Mouse (Mus musculus): ENCODE measurements around the gene Cln3.
A peak's percentile ranks its signal among the peaks of the same experiment; 100 is the strongest.

Cln3 gene

DNA sequence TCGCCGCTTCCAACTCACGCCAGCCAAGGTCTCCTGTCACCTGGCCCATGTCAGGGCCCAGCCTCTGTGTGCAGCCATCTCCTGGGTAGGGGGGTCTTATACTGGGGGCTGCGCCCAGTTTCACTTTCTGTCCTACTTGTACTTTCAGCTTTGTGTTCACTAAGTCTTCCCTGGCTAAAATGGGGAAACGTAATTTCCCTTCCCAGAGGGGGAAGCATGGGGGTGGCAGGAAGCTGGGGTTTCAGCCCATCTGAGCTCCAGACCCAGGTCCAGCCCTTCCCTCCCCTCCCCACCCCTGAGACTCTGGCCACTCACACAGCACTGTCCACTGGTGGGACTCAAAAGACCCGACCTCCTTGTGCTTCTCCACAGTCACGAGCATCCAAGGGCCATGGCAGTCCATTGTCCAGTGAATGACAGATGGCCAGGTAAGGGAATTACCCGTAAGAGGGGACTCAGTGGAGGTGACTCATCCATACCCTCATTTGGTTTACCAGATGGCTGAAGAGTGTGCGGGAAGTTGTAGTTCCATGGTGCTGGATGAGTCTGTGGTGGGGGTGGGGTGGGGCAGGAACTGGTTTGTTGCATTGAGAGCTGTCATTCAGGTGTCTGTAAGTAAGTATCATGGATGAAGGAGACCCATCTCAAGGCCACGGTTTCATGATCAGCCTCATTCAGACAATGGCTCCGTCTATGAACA, 9.4 kb upstream of the Cln3 start, which contains the start of gene Il27:
Il27 (minus strand) TSS at position 80 of the 700 bp plus-strand sequence.
- no peak for DNase-seq (ENCODE audit: low spot score in 2 of 2)

GRCm38 (mm10) chr7:126587779-126588178, 2.2 kb upstream of the Cln3 start:
- DNase-seq (ENCODE audit: low spot score in 2 of 2), result no peak

GRCm38 (mm10) chr7:126586839-126587238, 1.2 kb upstream of the Cln3 start:
- DNase-seq (ENCODE audit: low spot score in 2 of 2), result no peak

- DNase-seq (ENCODE audit: low spot score in 2 of 2), result peak; percentile 20 to 24
Measured at GRCm38 (mm10) chr7:126584506-126584977, 1.1 kb downstream of the Cln3 start, which contains the start of gene Apobr. TSS of gene Apobr (plus strand) at chr7:126584942.

GRCm38 (mm10) chr7:126583761-126584160, 1.9 kb downstream of the Cln3 start:
- DNase-seq (ENCODE audit: low spot score in 2 of 2), result no peak

- DNase-seq (ENCODE audit: low spot score in 2 of 2), result peak; percentile 83
Measured at GRCm38 (mm10) chr7:126583251-126583709, 2.3 kb downstream of the Cln3 start.

- peak in 1 of 2 experiments; percentile 29 for DNase-seq (ENCODE audit: low spot score in 2 of 2)
Measured at GRCm38 (mm10) chr7:126582759-126583158, 2.9 kb downstream of the Cln3 start.

- DNase-seq (ENCODE audit: low spot score in 2 of 2), result no peak
Measured at GRCm38 (mm10) chr7:126581661-126582060, 4.0 kb downstream of the Cln3 start.

- DNase-seq (ENCODE audit: low spot score in 2 of 2), result peak; percentile 13 to 65
Measured at GRCm38 (mm10) chr7:126579172-126579571, 6.4 kb downstream of the Cln3 start.

- peak; percentile 27 to 65 for DNase-seq (ENCODE audit: low spot score in 2 of 2)
Measured at GRCm38 (mm10) chr7:126576946-126577345, 8.7 kb downstream of the Cln3 start.

DNA sequence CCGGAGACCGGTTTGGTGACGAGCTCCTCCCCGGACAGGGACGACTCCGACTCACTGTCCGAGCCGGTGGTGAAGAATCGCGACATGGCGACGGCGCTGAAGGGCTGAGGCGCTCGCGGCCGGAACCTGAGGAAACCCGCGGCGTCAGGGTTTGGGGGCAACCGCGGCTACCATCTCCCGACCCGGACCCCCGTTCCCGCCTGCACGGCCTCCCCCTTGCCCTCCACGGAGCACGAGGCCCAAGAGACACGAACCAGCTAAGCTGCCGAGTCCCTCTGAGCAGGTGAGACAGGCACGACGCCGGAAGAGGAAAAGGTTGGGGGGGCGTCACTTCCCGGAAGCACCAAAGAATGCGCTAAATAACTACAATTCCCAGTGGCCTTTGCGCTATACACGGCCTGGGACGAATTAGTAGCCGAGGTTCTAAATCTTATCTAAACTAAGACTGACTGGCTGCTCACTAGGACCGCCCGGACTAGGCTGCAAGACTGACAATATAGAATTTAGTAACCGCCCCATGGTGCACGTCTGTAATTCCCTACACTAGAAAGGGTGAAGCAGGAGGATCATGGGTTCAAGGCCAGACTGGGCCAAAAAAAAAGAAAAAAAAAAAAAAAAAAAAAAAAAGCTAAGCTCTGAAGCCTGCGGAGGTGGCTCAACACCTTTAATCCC, 19.4 kb downstream of the Cln3 start, which contains the start of gene Eif3c:
Eif3c (minus strand) TSS at position 318 of the 672 bp plus-strand sequence.
- DNase-seq (ENCODE audit: low spot score in 2 of 2), result peak; percentile 64 to 79

- no peak for DNase-seq (ENCODE audit: low spot score in 2 of 2)
Measured at GRCm38 (mm10) chr7:126565693-126566092, 19.9 kb downstream of the Cln3 start.

GRCm38 (mm10) chr7:126556635-126557034, 29.0 kb downstream of the Cln3 start:
- no peak for DNase-seq (ENCODE audit: low spot score in 2 of 2)

DNA sequence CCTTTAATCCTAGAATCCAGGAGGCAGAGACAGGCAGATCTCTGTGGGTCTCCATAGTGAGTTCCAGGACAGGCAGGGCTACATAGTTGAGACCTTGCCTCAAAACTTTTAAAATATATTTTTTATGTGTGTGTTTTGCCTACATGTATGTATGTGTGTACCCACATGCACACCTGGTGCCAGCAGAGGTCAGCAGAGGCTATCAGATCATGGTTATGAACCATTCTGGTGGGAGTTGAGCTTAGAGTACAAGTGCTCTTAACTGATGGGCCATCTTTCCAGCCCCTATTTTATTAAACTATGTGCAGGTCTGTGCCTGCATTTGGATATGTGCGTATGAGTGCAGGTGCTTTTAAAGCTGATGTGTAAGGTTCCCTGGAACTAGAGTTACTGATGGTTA, 30.8 kb downstream of the Cln3 start:
- DNase-seq (ENCODE audit: low spot score in 2 of 2), result peak in 1 of 2 experiments; percentile 20

DNA sequence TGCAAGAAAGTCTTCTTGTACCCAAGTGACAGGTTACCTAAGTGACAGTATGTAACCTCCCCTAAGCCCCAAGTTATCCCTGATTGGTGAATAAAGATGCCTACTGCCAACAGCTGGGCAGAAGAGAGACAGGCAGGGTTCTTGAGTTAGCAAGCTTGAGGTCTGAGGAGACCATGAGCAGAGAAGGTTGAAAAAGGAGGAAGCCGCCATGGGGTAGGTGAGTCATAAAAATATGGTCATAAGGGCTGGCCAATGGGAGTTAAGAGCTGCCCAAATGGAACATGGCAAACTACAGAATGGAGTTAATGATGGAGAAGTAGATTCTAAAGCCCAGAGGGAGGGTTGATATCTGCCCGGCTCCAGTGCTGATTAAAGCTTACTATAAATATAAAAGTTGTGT, 40.0 kb downstream of the Cln3 start:
- no peak for DNase-seq (ENCODE audit: low spot score in 2 of 2)

GRCm38 (mm10) chr7:126541661-126542060, 44.0 kb downstream of the Cln3 start:
- no peak for DNase-seq (ENCODE audit: low spot score in 2 of 2)

- peak in 1 of 2 experiments; percentile 33 for DNase-seq (ENCODE audit: low spot score in 2 of 2)
Measured at GRCm38 (mm10) chr7:126537820-126538585, 47.6 kb downstream of the Cln3 start.

DNA sequence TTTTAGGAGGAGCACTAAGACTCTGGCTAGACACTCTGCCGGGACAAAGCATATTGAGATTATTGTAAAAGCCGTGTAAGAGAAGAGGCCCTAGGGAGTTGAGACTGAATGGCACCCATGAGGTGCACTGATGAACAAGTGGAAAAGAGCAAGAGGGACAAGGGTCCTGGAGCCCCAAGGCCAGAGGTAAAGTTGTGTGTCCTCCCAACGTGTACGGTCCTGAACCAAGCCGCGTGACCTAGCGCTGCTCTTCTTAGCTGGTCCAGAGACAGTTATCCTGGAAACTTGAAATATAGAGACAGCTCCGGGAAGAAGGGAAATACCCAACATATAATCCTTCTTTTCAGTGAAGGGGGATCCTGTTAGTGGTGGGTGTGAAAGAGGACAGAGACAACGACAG, 49.2 kb downstream of the Cln3 start:
- no peak for DNase-seq (ENCODE audit: low spot score in 2 of 2)

- DNase-seq (ENCODE audit: low spot score in 2 of 2), result peak in 1 of 2 experiments; percentile 8
Measured at GRCm38 (mm10) chr7:126535766-126536165, 49.9 kb downstream of the Cln3 start.

DNA sequence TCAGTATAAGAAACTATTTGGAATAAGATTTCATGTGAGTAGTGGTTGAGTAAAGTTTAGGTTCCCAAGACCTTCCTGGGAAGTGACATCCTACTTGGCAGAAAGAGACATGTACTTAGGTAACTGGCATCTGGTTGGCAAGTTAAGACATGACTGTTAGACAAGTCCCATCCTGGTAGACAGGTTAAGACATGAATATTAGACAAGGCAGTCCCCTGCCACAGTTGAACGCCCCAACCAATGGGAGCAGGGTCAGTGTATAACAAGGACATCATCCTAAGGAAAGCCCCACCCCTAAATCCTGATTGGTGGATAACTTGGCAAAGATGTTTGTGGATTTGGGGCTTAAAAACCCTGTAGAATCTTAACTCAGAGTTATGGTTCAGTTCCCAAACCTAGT, 52.2 kb downstream of the Cln3 start:
- no peak for DNase-seq (ENCODE audit: low spot score in 2 of 2)

GRCm38 (mm10) chr7:126528166-126528577, 57.4 kb downstream of the Cln3 start:
- DNase-seq (ENCODE audit: low spot score in 2 of 2), result peak in 1 of 2 experiments; percentile 31

GRCm38 (mm10) chr7:126523316-126523715, 62.3 kb downstream of the Cln3 start:
- no peak for DNase-seq (ENCODE audit: low spot score in 2 of 2)

All from thymus, postnatal 10 days (tissue).